Mouse (Mus musculus) CD4-positive, CD25-positive, alpha-beta regulatory T cell, adult 2 months (primary cell): ENCODE results near the gene Fbp1.
"Not testable (repeated sequence)": the region's sequence is repeated elsewhere in the genome, so short reads cannot be mapped to it uniquely, and the experiment has no call there.

Experiments
- DNase-seq: peaks from one replicate; pipeline ENCODE4 v3.0.0-alpha.2; 2012; ENCODE audit warnings: low read depth, low spot score

Gene Fbp1

GRCm38 (mm10) chr13:62884536-62884935, 3.5 kb downstream of the Fbp1 start:
- DNase-seq = no peak

- DNase-seq = no peak
These were observed 4.2 kb downstream of the Fbp1 start for GRCm38 (mm10) chr13:62883925-62884324.

DNA sequence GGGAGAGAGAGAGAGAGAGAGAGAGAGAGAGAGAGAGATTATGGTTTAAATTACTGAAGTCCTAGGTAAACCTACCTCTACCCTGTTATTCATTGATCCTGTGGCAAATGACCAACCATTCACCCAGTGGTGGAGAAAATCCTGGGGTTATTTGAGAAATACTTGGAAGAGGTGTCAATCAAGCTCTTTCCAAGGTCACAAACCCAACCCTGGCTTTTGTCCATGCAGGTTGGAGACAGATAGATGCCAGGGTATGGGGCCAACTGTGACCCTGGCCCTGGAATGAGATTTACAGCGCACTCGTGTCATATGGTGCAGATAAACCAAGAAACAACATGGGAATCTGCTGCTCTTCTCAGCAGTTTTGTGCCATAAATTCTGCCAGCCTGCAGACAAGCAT, 4.6 kb downstream of the Fbp1 start:
- no peak for DNase-seq

DNA sequence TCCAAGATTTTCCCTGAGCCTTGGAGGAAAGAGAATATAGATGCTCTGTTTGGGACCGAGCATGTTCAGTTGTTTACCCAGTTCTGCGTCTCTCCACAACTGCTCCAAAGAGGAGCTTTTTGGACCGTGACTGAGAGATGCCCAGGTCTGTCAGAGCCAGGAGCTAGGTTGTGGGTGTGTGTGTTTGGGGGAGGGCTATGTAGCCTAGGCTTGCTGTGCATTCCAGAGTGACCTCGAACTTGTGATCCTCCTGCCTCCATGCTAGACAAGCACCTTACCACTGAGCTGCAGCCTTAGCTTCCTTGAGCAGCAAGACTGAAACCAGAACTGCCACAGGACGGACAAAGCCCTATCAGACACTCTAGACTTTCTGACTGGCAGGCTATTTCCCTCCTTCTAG, 5.2 kb downstream of the Fbp1 start:
- DNase-seq = no peak

DNA sequence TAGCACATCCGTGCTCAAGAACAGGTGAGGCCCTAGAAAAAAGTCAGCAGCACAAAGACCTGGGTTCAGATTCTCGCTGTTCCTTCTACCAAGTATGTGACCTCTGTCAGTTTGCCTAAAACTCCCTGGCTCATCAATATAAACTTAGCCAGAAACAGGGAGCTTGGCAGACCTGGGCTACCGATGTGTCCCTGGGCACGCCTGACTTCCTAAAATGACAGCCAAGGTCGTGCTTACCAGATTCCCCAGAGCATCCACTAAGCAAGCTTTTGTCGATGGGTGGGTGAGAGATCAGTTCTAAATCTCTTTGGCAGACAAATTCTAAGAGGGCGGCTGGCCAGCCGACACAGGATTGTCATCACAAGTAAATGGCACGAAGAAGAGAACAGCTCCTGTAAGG, 6.7 kb downstream of the Fbp1 start:
- DNase-seq = no peak

- peak; percentile 61 for DNase-seq
These were observed 8.1 kb downstream of the Fbp1 start for GRCm38 (mm10) chr13:62879831-62880615.

- no peak for DNase-seq
These were observed 8.7 kb downstream of the Fbp1 start for GRCm38 (mm10) chr13:62879411-62879810.

DNA sequence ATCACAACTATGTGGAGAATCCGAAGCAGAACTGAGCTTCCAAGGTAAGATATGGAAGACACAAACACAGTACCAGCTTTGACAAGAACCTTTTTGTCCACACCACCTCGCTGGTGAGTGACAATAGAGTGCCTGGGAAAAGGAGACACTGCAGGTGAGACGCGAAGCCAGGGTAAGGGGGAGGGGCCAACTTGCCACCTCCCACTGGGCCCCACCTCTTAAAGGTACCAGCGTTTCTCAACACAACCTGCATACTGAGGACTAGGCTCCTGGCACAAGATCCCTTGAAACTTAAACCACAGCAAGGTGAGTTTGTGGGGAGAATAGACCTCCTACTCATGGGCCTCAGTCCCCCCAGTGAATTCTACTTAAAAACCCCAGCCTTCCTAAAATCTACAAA, 10.8 kb downstream of the Fbp1 start:
- DNase-seq = no peak

DNA sequence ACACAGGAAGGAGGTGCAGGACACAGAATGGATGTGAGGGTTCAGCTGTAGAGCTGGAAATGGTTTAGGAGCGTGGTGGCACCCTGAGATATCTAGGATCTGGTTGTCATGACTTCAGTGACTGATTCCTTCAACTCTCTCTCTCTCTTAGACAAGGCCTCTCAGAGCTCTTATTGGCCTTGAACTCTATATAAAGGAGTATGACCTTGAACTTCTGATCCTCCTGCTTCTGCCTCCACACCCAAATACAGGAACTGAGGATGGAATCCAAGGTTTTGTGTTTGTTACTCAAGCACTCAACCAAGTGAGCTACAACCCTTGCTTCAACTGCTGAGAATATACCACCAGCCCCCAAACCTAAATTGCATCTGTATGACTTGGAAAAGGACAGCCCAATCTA, 12.0 kb downstream of the Fbp1 start:
- DNase-seq = no peak

GRCm38 (mm10) chr13:62872252-62872651, 15.8 kb downstream of the Fbp1 start:
- DNase-seq = no peak

- no peak for DNase-seq
These were observed 17.5 kb downstream of the Fbp1 start for GRCm38 (mm10) chr13:62870605-62871004.

- DNase-seq = no peak
These were observed 21.3 kb downstream of the Fbp1 start for GRCm38 (mm10) chr13:62866817-62867216.

DNA sequence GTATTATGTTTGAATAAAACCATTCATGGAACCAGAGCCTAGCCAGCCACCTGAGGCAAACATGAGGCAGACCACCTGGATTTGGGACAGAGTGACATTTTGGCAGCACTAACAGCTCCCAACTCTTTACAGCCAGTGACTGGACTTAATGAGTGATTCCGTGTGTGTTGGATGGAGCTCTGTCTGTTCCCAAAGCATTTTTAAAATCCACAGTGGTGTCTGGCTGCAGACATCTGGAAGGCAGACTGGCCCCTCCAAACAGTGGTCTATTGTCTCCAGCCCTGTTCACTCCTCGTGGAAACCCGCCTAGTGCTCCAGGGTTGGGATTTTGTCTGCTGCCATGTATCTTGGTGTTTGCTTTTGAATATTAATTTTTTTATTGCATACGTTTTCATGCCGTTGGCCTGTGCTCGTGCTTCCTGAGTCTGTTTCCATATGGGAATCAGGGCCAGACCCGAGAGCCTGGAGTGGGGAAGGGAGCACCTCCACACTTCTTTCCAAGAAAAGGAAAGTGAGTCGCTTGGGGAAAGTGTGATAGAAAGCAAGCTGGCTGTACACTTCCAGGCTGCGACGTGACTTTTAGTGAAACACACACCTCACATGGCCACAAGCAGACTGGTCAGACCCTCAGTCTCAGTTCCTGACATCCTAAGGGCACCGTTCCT, 22.3 kb downstream of the Fbp1 start:
- DNase-seq = no peak

DNA sequence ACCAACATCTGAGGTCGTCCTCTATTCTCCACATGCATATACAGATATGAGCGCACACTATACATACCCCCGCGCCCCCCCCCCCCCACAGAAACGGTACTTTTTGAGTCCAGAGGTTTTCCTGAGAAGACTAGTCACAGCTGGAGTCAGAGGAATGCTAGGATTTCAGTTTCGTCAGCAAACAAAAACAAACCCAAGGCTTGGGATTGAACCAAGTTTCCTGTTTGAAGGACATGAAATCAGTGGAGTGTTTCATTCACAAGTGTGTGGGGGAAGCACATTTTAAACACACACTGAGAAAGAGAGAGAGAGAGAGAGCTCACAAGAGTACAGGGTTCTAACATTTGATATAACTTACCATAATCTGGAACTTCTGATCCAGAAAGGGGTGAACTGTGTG, 24.3 kb downstream of the Fbp1 start:
- DNase-seq = no peak

GRCm38 (mm10) chr13:62862875-62863274, 25.2 kb downstream of the Fbp1 start:
- DNase-seq = no peak

DNA sequence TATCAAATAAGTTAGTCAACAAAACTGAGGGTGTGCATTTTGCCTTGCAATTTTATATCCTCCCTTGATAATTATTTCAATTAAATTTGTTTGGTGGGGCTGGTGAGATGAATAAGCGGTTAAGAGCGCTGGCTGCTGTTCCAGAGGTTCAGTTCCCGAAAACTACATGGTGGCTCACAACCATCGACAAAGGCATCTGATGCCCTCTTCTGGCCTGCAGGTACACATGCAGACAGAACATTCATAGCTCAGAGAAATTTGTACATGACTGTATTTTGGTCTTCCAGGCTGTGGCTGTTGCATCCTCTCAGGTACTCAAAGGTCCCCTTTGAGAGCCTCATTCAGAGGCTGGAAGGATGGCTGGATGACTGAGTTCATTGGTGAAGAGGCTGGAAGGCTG, 28.0 kb downstream of the Fbp1 start:
- DNase-seq = no peak

- DNase-seq = not testable (repeated sequence)
These were observed 28.8 kb downstream of the Fbp1 start for GRCm38 (mm10) chr13:62859251-62859650.

DNA sequence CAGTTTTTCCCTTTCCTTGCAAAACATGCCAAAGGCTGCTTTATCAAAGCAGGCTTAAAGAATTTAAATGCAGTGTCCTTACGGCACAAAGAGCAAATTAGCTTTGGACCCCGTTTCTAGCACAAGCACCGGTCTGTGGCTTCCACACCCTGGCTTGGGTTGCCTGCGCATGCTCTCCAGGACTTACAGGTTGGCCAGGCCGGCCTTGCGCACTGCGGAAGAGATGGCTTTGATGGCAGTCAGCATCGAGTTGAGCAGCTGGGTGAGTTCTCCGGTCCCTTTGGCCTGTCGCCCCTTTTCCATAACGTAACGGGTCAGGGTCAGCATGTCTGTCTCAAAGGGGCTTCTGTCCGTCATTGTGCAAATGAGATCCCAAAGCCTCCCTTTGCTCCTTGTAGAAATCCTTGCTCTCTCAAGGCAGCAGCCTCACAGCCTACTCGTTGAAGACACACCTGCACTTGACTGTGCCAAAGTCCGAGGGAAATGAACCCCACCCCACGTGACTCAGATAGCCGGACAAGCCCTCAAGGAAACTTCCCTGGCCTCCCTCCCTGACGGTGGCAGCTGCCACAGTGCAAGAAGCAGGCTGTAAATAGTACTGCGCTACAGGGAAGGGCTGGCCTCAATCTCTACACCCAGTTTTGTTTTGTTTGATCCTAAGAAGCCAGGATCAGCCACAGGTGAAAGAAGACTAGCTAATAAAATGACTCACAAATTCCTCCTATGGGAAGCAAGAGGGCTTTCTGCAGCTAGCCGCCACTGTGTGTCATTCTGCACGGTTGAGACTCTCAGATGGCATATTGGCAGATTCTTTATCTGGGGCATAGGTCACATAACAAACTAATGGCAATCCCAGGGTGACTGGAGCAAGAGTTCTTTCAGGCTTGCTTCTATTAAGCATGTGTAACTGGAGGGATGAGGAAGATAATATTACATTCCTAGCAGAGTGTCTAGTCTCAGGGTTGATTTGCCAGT, 29.9 kb downstream of the Fbp1 start, which contains the start of gene Fbp2:
TSS of gene Fbp2 (minus strand) at position 482 of the 975 bp plus-strand sequence.
- no peak for DNase-seq

GRCm38 (mm10) chr13:62856850-62857249, 31.2 kb downstream of the Fbp1 start:
- DNase-seq = no peak

GRCm38 (mm10) chr13:62856305-62856675, 31.8 kb downstream of the Fbp1 start:
- DNase-seq = peak; percentile 91

GRCm38 (mm10) chr13:62855396-62856304, 32.4 kb downstream of the Fbp1 start:
- no peak for DNase-seq
